Mouse (Mus musculus) megakaryocyte, embryonic 14.5 days (primary cell): ENCODE measurements around the gene Bglap3. TPM values are rescaled to one million over a fixed set of nuclear protein-coding genes. Genes with fewer than 3 reads are reported as not detected.

ENCODE experiments used
- H3K27me3 ChIP-seq: replicated peaks from 2 replicates; pipeline ENCODE3; 2012; ENCODE audit warnings: inconsistent platforms
- H3K36me3 ChIP-seq: replicated peaks from 2 replicates; pipeline ENCODE3; 2012; ENCODE audit warnings: low read length, inconsistent platforms, mixed read lengths
- H3K4me1 ChIP-seq: 2 replicates; pipeline ENCODE4 v1.6.1; 2012; ENCODE audit warnings: inconsistent platforms
- H3K4me3 ChIP-seq: replicated peaks from 2 replicates; pipeline ENCODE3; 2012; ENCODE audit warnings: moderate library complexity, mild to moderate bottlenecking, inconsistent platforms
- H3K9me3 ChIP-seq: 2 replicates; pipeline ENCODE4 v1.6.1; 2012; ENCODE audit warnings: inconsistent platforms
- FLI1 ChIP-seq: IDR thresholded peaks from 2 replicates; pipeline ENCODE4 v1.6.1; 2012; ENCODE audit warnings: low read length, inconsistent platforms, mixed read lengths
- GATA1 ChIP-seq: IDR thresholded peaks from 3 replicates; pipeline ENCODE4 v1.6.1; 2012; ENCODE audit warnings: mixed read lengths, low read length, inconsistent platforms, borderline replicate concordance
- polyA plus RNA-seq: library from polyadenylated mRNA; stranded (reverse); fragments of >175 nt; gene quantifications from 2 replicates; pipeline ENCODE4 v1.2.3, GENCODE M21; 2012; ENCODE audit warnings: low replicate concordance; ENCODE audit not compliant: insufficient read depth

Gene Bglap3
- polyA plus RNA-seq, 1 experiment, result not detected

- Histone ChIP-seq H3K27me3 (no peaks in the 10 kb centered on the region), H3K4me3 (no peak overlapping the region), H3K36me3 (peaks cover 99% of the 10 kb centered on the region), H3K9me3 (no peaks in the 10 kb centered on the region), H3K4me1 (peaks cover 40% of the 10 kb centered on the region)
- no peak for TF ChIP-seq FLI1
- TF ChIP-seq GATA1, result no peak
These were observed 18.0 kb downstream of the Bglap3 start for GRCm38 (mm10) chr3:88354396-88355165.

- H3K4me1 ChIP-seq, result peaks cover 40% of the 10 kb centered on the region
- no peaks in the 10 kb centered on the region for H3K27me3 ChIP-seq
- H3K36me3 ChIP-seq, result peaks cover 99% of the 10 kb centered on the region
- no peak for TF ChIP-seq GATA1
- TF ChIP-seq FLI1, result no peak
- H3K4me3 ChIP-seq, result no peak overlapping the region
- no peaks in the 10 kb centered on the region for H3K9me3 ChIP-seq
These were observed 19.6 kb downstream of the Bglap3 start for GRCm38 (mm10) chr3:88352907-88353306.

GRCm38 (mm10) chr3:88350732-88351131 is 21.8 kb downstream of the Bglap3 start:
- Histone ChIP-seq H3K4me3 (no peak overlapping the region), H3K9me3 (no peaks in the 10 kb centered on the region), H3K4me1 (peaks cover 20% of the 10 kb centered on the region), H3K36me3 (peaks cover 100% of the 10 kb centered on the region), H3K27me3 (no peaks in the 10 kb centered on the region)
- no peak for TF ChIP-seq FLI1
- TF ChIP-seq GATA1, result no peak

GRCm38 (mm10) chr3:88339006-88339405 is 33.5 kb downstream of the Bglap3 start:
- peaks cover 46% of the 10 kb centered on the region for H3K36me3 ChIP-seq
- H3K4me1 ChIP-seq, result peaks cover 66% of the 10 kb centered on the region
- no peaks in the 10 kb centered on the region for H3K9me3 ChIP-seq
- peak overlapping the region; percentile 16 for H3K4me3 ChIP-seq
- no peaks in the 10 kb centered on the region for H3K27me3 ChIP-seq
- no peak for TF ChIP-seq FLI1
- TF ChIP-seq GATA1, result no peak

- TF ChIP-seq FLI1 (no peak), GATA1 (no peak)
- peak overlapping the region; percentile 33 for H3K4me3 ChIP-seq
- H3K4me1 ChIP-seq, result peaks cover 72% of the 10 kb centered on the region
- H3K9me3 ChIP-seq, result no peaks in the 10 kb centered on the region
- peaks cover 40% of the 10 kb centered on the region for H3K36me3 ChIP-seq
- no peaks in the 10 kb centered on the region for H3K27me3 ChIP-seq
These were observed 34.2 kb downstream of the Bglap3 start for GRCm38 (mm10) chr3:88338316-88338715.

- no peak for TF ChIP-seq GATA1
- TF ChIP-seq FLI1, result no peak
- no peaks in the 10 kb centered on the region for H3K9me3 ChIP-seq
- H3K27me3 ChIP-seq, result no peaks in the 10 kb centered on the region
- H3K4me3 ChIP-seq, result peak overlapping the region; percentile 92
- peaks cover 40% of the 10 kb centered on the region for H3K36me3 ChIP-seq
- peaks cover 66% of the 10 kb centered on the region for H3K4me1 ChIP-seq
These were observed 35.0 kb downstream of the Bglap3 start for GRCm38 (mm10) chr3:88337367-88338020.

- TF ChIP-seq FLI1 (no peak), GATA1 (no peak)
- no peaks in the 10 kb centered on the region for H3K27me3 ChIP-seq
- no peaks in the 10 kb centered on the region for H3K9me3 ChIP-seq
- peaks cover 56% of the 10 kb centered on the region for H3K4me1 ChIP-seq
- H3K36me3 ChIP-seq, result peaks cover 33% of the 10 kb centered on the region
- peak within 1 kb of the TSS; percentile 92 for H3K4me3 ChIP-seq
These were observed 36.2 kb downstream of the Bglap3 start, which contains the start of the genes Tmem79 and Smg5 for GRCm38 (mm10) chr3:88336058-88337013. Gene Tmem79, minus strand, starts transcription at chr3:88336148. Gene Smg5, plus strand, starts transcription at chr3:88336260.

- Histone ChIP-seq H3K4me1 (peaks cover 48% of the 10 kb centered on the region), H3K27me3 (no peaks in the 10 kb centered on the region), H3K9me3 (no peaks in the 10 kb centered on the region), H3K4me3 (peak overlapping the region; percentile 92), H3K36me3 (peaks cover 28% of the 10 kb centered on the region)
- no peak for TF ChIP-seq GATA1
- no peak for TF ChIP-seq FLI1
These were observed 37.0 kb downstream of the Bglap3 start for GRCm38 (mm10) chr3:88335436-88336053.

GRCm38 (mm10) chr3:88334902-88335435 is 37.6 kb downstream of the Bglap3 start:
- Histone ChIP-seq H3K4me1 (peaks cover 46% of the 10 kb centered on the region), H3K36me3 (peaks cover 31% of the 10 kb centered on the region), H3K27me3 (no peaks in the 10 kb centered on the region), H3K9me3 (no peaks in the 10 kb centered on the region), H3K4me3 (peak overlapping the region; percentile 92)
- TF ChIP-seq FLI1, result no peak
